Mouse (Mus musculus) CH12.LX (cell line): ENCODE measurements around the gene Nectin2. TPM values are rescaled to one million over a fixed set of nuclear protein-coding genes. Genes with fewer than 3 reads are reported as not detected.

Source experiments
- DNase-seq: peaks from one replicate; pipeline ENCODE4 v3.0.0-alpha.2; 2013; ENCODE audit errors: extremely low read depth
- H3K27ac ChIP-seq: 2 replicates; pipeline ENCODE4 v1.5.1; 2012; ENCODE audit warnings: low read depth, mild to moderate bottlenecking, control low read depth, moderate library complexity; ENCODE audit not compliant: insufficient read depth
- H3K27me3 ChIP-seq: replicated peaks from 2 replicates; pipeline ENCODE3; 2012; ENCODE audit warnings: inconsistent platforms
- H3K36me3 ChIP-seq, 2 experiments: replicated peaks in 1 of 2; 2 replicates each; pipeline versions ENCODE3 to v1.6.1; 2012; ENCODE audit warnings: inconsistent platforms in 1 of 2, low read length in 1 of 2, mild to moderate bottlenecking in 1 of 2, mixed read lengths in 1 of 2, moderate library complexity in 1 of 2; ENCODE audit not compliant: control insufficient read depth in 1 of 2, insufficient read depth in 1 of 2
- H3K4me1 ChIP-seq, 2 experiments: 2 replicates each; pipeline ENCODE4 v1.6.1; 2012; ENCODE audit warnings: inconsistent platforms in 1 of 2, moderate library complexity in 1 of 2; ENCODE audit not compliant: insufficient read depth in 2 of 2, control insufficient read depth in 1 of 2
- H3K4me2 ChIP-seq: 2 replicates; pipeline ENCODE4 v1.6.1; 2012; ENCODE audit warnings: low read depth, mild to moderate bottlenecking, control low read depth; ENCODE audit not compliant: poor library complexity, insufficient read depth, severe bottlenecking
- H3K4me3 ChIP-seq, 3 experiments: fragments of 150-350 bp in 1 of 3; sonication (generic) in 1 of 3; replicated peaks in 1 of 3; 2 replicates each; pipeline versions ENCODE3 to v1.5.1; 2011 to 2012; ENCODE audit warnings: low read depth in 2 of 3, low read length in 2 of 3, mild to moderate bottlenecking in 2 of 3, moderate library complexity in 2 of 3, control low read depth in 1 of 3, improper control_type of control experiment in 1 of 3, inconsistent platforms in 1 of 3, mixed read lengths in 1 of 3; ENCODE audit not compliant: poor library complexity in 1 of 3
- H3K79me2 ChIP-seq: replicated peaks from 2 replicates; pipeline ENCODE4 v1.6.1; 2012; ENCODE audit warnings: mild to moderate bottlenecking, moderate library complexity; ENCODE audit not compliant: control insufficient read depth, poor library complexity, insufficient read depth, severe bottlenecking; ENCODE audit errors: extremely low read depth
- H3K9ac ChIP-seq: 2 replicates; pipeline ENCODE4 v1.6.1; 2012; ENCODE audit warnings: low read depth, mild to moderate bottlenecking, control low read depth, moderate library complexity; ENCODE audit not compliant: insufficient read depth
- H3K9me3 ChIP-seq: replicated peaks from 2 replicates; pipeline ENCODE3; 2012; ENCODE audit warnings: low read length, inconsistent platforms, mixed read lengths
- CHD1 ChIP-seq: IDR thresholded peaks from 2 replicates; pipeline ENCODE4 v1.6.1; 2012; ENCODE audit warnings: low read depth, low read length, improper control_type of control experiment, inconsistent platforms
- E2F4 ChIP-seq: IDR thresholded peaks from 2 replicates; pipeline ENCODE4 v1.6.1; 2011; ENCODE audit warnings: low read depth, low read length, improper control_type of control experiment; ENCODE audit not compliant: insufficient replicate concordance
- ELF1 ChIP-seq: IDR thresholded peaks from 2 replicates; pipeline ENCODE4 v1.6.1; 2014; ENCODE audit warnings: low read depth, mild to moderate bottlenecking, inconsistent platforms, low read length, improper control_type of control experiment
- EP300 ChIP-seq: IDR thresholded peaks from 2 replicates; pipeline ENCODE4 v1.6.1; 2011; ENCODE audit warnings: low read length, improper control_type of control experiment
- GABPA ChIP-seq: IDR thresholded peaks from 2 replicates; pipeline ENCODE4 v1.6.1; 2012; ENCODE audit warnings: low read depth, low read length, improper control_type of control experiment, inconsistent platforms; ENCODE audit not compliant: insufficient replicate concordance
- HCFC1 ChIP-seq: IDR thresholded peaks from 2 replicates; pipeline ENCODE4 v1.6.1; 2012; ENCODE audit warnings: low read depth, mild to moderate bottlenecking, inconsistent platforms, low read length, improper control_type of control experiment
- IRF4 ChIP-seq: IDR thresholded peaks from 2 replicates; pipeline ENCODE4 v1.6.1; 2014; ENCODE audit warnings: low read depth, mild to moderate bottlenecking, inconsistent platforms, low read length, improper control_type of control experiment
- JUN ChIP-seq: IDR thresholded peaks from 2 replicates; pipeline ENCODE4 v1.6.1; 2011; ENCODE audit warnings: low read depth, mild to moderate bottlenecking, low read length, improper control_type of control experiment, moderate library complexity; ENCODE audit not compliant: insufficient read depth
- JUND ChIP-seq: conservative IDR thresholded peaks from 2 replicates; pipeline ENCODE4 v1.6.1; 2011; ENCODE audit warnings: low read depth, low read length, improper control_type of control experiment
- MAX ChIP-seq: IDR thresholded peaks from 2 replicates; pipeline ENCODE4 v1.6.1; 2011; ENCODE audit warnings: low read length, improper control_type of control experiment
- MAZ ChIP-seq: IDR thresholded peaks from 2 replicates; pipeline ENCODE4 v1.6.1; 2012; ENCODE audit warnings: low read depth, mild to moderate bottlenecking, inconsistent platforms, low read length, improper control_type of control experiment, moderate library complexity
- MEF2A ChIP-seq: IDR thresholded peaks from 2 replicates; pipeline ENCODE4 v1.6.1; 2014; ENCODE audit warnings: low read depth, mild to moderate bottlenecking, inconsistent platforms, low read length, improper control_type of control experiment, borderline replicate concordance
- MXI1 ChIP-seq: IDR thresholded peaks from 2 replicates; pipeline ENCODE4 v1.6.1; 2011; ENCODE audit warnings: mild to moderate bottlenecking, low read depth, low read length, improper control_type of control experiment
- NRF1 ChIP-seq: IDR thresholded peaks from 2 replicates; pipeline ENCODE4 v1.6.1; 2014; ENCODE audit warnings: low read depth, mild to moderate bottlenecking, inconsistent platforms, low read length, improper control_type of control experiment, moderate library complexity
- PAX5 ChIP-seq: IDR thresholded peaks from 2 replicates; pipeline ENCODE4 v1.6.1; 2012; ENCODE audit warnings: low read length, inconsistent platforms, mixed read lengths
- POLR2A ChIP-seq: IDR thresholded peaks from 2 replicates; pipeline ENCODE4 v1.6.1; 2011; ENCODE audit warnings: low read depth, mild to moderate bottlenecking, improper control_type of control experiment, low read length
- RAD21 ChIP-seq: IDR thresholded peaks from 2 replicates; pipeline ENCODE4 v1.6.1; 2011; ENCODE audit warnings: low read depth, mild to moderate bottlenecking, low read length, improper control_type of control experiment, moderate library complexity
- RCOR1 ChIP-seq: conservative IDR thresholded peaks from 2 replicates; pipeline ENCODE4 v1.6.1; 2012; ENCODE audit warnings: low read depth, mild to moderate bottlenecking, inconsistent platforms, low read length, improper control_type of control experiment
- SIN3A ChIP-seq: IDR thresholded peaks from 2 replicates; pipeline ENCODE4 v1.6.1; 2012; ENCODE audit warnings: low read length, improper control_type of control experiment, inconsistent platforms
- SMC3 ChIP-seq: IDR thresholded peaks from 2 replicates; pipeline ENCODE4 v1.6.1; 2011; ENCODE audit warnings: low read depth, low read length, improper control_type of control experiment
- TBP ChIP-seq: conservative IDR thresholded peaks from 2 replicates; pipeline ENCODE4 v1.6.1; 2011; ENCODE audit warnings: low read depth, low read length, improper control_type of control experiment
- UBTF ChIP-seq: IDR thresholded peaks from 2 replicates; pipeline ENCODE4 v1.6.1; 2012; ENCODE audit warnings: low read depth, mild to moderate bottlenecking, inconsistent platforms, low read length, improper control_type of control experiment, moderate library complexity
- USF1 ChIP-seq: IDR thresholded peaks from 2 replicates; pipeline ENCODE4 v1.6.1; 2014; ENCODE audit warnings: low read depth, mild to moderate bottlenecking, inconsistent platforms, low read length, improper control_type of control experiment
- ZMIZ1 ChIP-seq: IDR thresholded peaks from 2 replicates; pipeline ENCODE4 v1.6.1; 2012; ENCODE audit warnings: low read depth, mild to moderate bottlenecking, inconsistent platforms, low read length, improper control_type of control experiment
- ZNF384 ChIP-seq: IDR thresholded peaks from 2 replicates; pipeline ENCODE4 v1.6.1; 2012; ENCODE audit warnings: low read depth, low read length, improper control_type of control experiment, inconsistent platforms
- dilution Hi-C: fragments of 300-500 bp; cut with MboI; formaldehyde crosslinking; loops from 2 replicates; pipeline ENCODE4 v1.14.3; 2020; ENCODE audit warnings: low sequenced_read_pairs; ENCODE audit not compliant: extremely low pct_unique_long_range_greater_than_20kb, extremely low pct_ligation_motif_present
- in situ Hi-C: fragments of 300-500 bp; cut with MboI; formaldehyde crosslinking; loops from 3 replicates; pipeline ENCODE4 v1.14.3; 2019; ENCODE audit warnings: low sequenced_read_pairs, low pct_ligation_motif_present, low pct_unique_long_range_greater_than_20kb, mixed read lengths
- polyA plus RNA-seq: library from polyadenylated mRNA; unstranded; fragments of >175 nt; gene quantifications from 2 replicates; pipeline ENCODE4 v1.2.1, GENCODE M21; 2012; ENCODE audit warnings: low read depth; ENCODE audit not compliant: insufficient read length
- total RNA-seq, 2 experiments: library from RNA; depleted of rRNA; stranded (reverse); fragments of 300-350 nt in 1 of 2; fragments of >200 nt in 1 of 2; gene quantifications; 2 replicates each; pipeline ENCODE4 v1.2.3; 2012 to 2014

Gene Nectin2
- total and polyA plus RNA-seq, 3 experiments = 3.0 to 14.1 (median 6.3) TPM

DNA sequence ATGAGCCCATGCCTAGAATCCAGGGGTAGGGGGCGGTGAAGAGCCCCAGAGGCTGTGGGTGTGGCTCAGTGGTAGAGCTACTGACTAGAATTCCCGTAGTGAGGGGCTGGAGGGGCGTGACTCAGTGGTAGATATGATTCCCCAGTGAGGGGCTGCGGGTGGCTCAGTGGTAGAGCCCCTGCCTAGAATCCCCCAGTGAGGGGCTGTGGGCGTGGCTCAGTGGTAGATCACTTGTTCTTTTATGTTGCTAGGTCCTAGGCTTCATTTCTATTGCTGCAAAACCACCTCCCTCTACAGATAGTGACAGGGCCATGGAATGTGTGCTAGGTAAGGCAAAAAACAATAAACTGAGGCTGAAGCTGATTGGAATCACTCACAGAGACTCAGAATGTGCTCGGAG is 54.4 kb downstream of the Nectin2 start:
- H3K27me3 ChIP-seq = no peaks in the 10 kb centered on the region

DNA sequence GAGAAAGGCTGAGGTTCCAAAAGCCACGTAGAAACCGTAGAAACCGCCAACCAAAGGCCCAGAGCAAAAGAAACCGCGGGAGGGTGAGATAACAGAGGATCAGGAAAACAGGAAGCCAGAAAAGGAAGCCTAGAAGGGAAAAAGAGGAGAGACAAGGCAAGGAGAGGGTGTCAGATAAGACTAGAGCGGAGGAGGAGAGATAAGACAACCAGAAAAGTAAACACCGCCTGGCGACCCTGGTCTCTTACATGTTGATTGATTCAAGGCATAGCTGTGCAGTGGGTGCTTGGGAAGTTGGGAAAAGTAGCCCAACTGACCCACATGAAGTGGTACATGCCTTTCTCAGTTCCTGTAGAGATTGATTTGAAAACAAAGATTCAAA is 55.1 kb downstream of the Nectin2 start:
- DNase-seq = no peak
- TF ChIP-seq ELF1 (no peak), CHD1 (no peak), RCOR1 (no peak), TBP (no peak), MAX (no peak), HCFC1 (no peak)
- Histone ChIP-seq H3K36me3 (peaks cover 18 to 35% of the 10 kb centered on the region in 2 experiments), H3K79me2 (no peaks in the 10 kb centered on the region), H3K4me3 (no peak overlapping the region), H3K27ac (no peak overlapping the region), H3K27me3 (no peaks in the 10 kb centered on the region), H3K4me1 (peaks cover under 1 to 16% of the 10 kb centered on the region in 2 experiments; a peak in 3 of 4 replicates), H3K4me2 (no peak overlapping the region), H3K9ac (no peak overlapping the region), H3K9me3 (peaks cover 5% of the 10 kb centered on the region)
- in situ Hi-C loops = no loop called here
- dilution Hi-C loops = no loop called here

More for the DNA sequence above, 54.4 kb downstream of the Nectin2 start:
- in situ Hi-C loops (no loop called here), dilution Hi-C loops (no loop called here)
- Histone ChIP-seq H3K79me2 (no peaks in the 10 kb centered on the region), H3K9ac (no peak overlapping the region), H3K36me3 (peaks cover 23 to 42% of the 10 kb centered on the region in 2 experiments), H3K4me2 (no peak overlapping the region), H3K27ac (no peak overlapping the region), H3K4me3 (no peak overlapping the region), H3K4me1 (peaks cover 5 to 22% of the 10 kb centered on the region in 2 experiments; a peak in 3 of 4 replicates), H3K9me3 (peaks cover 5% of the 10 kb centered on the region)
- DNase-seq = no peak
- TF ChIP-seq E2F4 (no peak), SIN3A (no peak), EP300 (no peak), MAZ (no peak), GABPA (no peak), SMC3 (no peak), MEF2A (no peak), PAX5 (no peak), POLR2A (no peak), NRF1 (no peak), JUND (no peak), ZNF384 (no peak), ZMIZ1 (no peak), JUN (no peak), MXI1 (no peak), USF1 (no peak), MAX (no peak), UBTF (no peak), RAD21 (no peak), IRF4 (no peak)
